Mouse (Mus musculus) C2C12 (cell line): ENCODE measurements around the gene Cdc40. TPM values are rescaled to one million over a fixed set of nuclear protein-coding genes. Genes with fewer than 3 reads are reported as not detected.

Experiments used
- H3K27me3 ChIP-seq: one replicate; pipeline ENCODE4 v1.6.1; 2011; ENCODE audit not compliant: control insufficient read depth, insufficient read depth, insufficient read length
- H3K36me3 ChIP-seq: one replicate; pipeline ENCODE4 v1.6.1; 2011; ENCODE audit not compliant: control insufficient read depth, insufficient read depth
- H3K4me3 ChIP-seq: one replicate; pipeline ENCODE4 v1.5.1; 2011; ENCODE audit warnings: mild to moderate bottlenecking, control low read depth; ENCODE audit not compliant: poor library complexity, insufficient read depth, severe bottlenecking
- H3K79me2 ChIP-seq: one replicate; pipeline ENCODE4 v1.6.1; 2011; ENCODE audit not compliant: control insufficient read depth, insufficient read depth
- H3K79me3 ChIP-seq: one replicate; pipeline ENCODE4 v1.6.1; 2011; ENCODE audit warnings: low read depth, control low read depth
- H3ac ChIP-seq: one replicate; pipeline ENCODE3; 2011; ENCODE audit warnings: low read depth; ENCODE audit not compliant: control insufficient read depth, insufficient read length
- CEBPB ChIP-seq: IDR thresholded peaks from one replicate; pipeline ENCODE4 v1.6.1; 2011; ENCODE audit warnings: low read depth, mild to moderate bottlenecking, control low read depth, moderate library complexity
- CTCF ChIP-seq: IDR thresholded peaks from one replicate; pipeline ENCODE4 v1.5.1; 2011; ENCODE audit not compliant: control insufficient read depth, insufficient read depth, insufficient read length
- FOSL1 ChIP-seq: IDR thresholded peaks from one replicate; pipeline ENCODE4 v1.8.0; 2011; ENCODE audit warnings: mild to moderate bottlenecking, low read length; ENCODE audit not compliant: poor library complexity, insufficient read depth, severe bottlenecking
- MAX ChIP-seq: IDR thresholded peaks from one replicate; pipeline ENCODE4 v1.6.1; 2011; ENCODE audit warnings: mild to moderate bottlenecking, control low read depth
- MYOD1 ChIP-seq: IDR thresholded peaks from one replicate; pipeline ENCODE4 v1.6.1; 2011; ENCODE audit warnings: low read depth; ENCODE audit not compliant: control insufficient read depth, insufficient read length
- MYOG ChIP-seq: IDR thresholded peaks from one replicate; pipeline ENCODE4 v1.6.1; 2011; ENCODE audit not compliant: control insufficient read depth, insufficient read length; ENCODE audit errors: extremely low read depth
- USF1 ChIP-seq: IDR thresholded peaks from one replicate; pipeline ENCODE4 v1.6.1; 2011; ENCODE audit warnings: low read depth, mild to moderate bottlenecking, control low read depth, moderate library complexity
- polyA plus RNA-seq: library from polyadenylated mRNA; unstranded; fragments of >200 nt; fragmentation: generic; extraction: Trizol; gene quantifications from one replicate; pipeline ENCODE4 v1.2.1, GENCODE M21; 2012; ENCODE audit warnings: missing spikeins

The Cdc40 gene
- polyA plus RNA-seq, 1 experiment: 9.5 TPM

DNA sequence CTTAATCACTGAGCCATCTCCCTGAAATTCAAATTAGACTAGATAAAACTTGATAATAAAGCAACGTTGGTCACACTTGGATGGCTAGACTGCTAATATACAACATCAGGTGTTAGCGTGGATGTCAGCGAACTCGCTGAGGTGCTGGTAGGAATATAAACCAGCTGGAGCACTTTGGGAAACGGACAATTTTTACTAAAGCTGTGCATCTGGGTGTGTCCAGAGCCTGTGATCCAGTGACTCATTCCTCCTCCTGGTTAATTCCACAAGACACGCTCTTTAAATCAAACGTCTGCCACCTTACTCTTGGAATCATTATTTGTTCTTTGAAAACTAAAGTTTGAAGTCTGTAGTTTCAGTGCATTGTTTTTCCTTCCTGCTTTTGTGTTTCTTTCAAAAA, 23.7 kb upstream of the Cdc40 start:
- TF ChIP-seq FOSL1 (no peak), MAX (no peak), MYOG (no peak), MYOD1 (no peak), CEBPB (no peak), CTCF (no peak), USF1 (no peak)
- peaks cover 30% of the 10 kb centered on the region for H3K79me2 ChIP-seq
- no peaks in the 10 kb centered on the region for H3K36me3 ChIP-seq
- H3K4me3 ChIP-seq: no peak overlapping the region
- no peak overlapping the region for H3ac ChIP-seq
- H3K27me3 ChIP-seq: no peaks in the 10 kb centered on the region
- H3K79me3 ChIP-seq: no peaks in the 10 kb centered on the region

GRCm38 (mm10) chr10:40906131-40906530, 23.0 kb upstream of the Cdc40 start:
- Histone ChIP-seq H3K4me3 (no peak overlapping the region), H3K27me3 (no peaks in the 10 kb centered on the region), H3ac (peak overlapping the region; percentile 6), H3K79me2 (peaks cover 30% of the 10 kb centered on the region), H3K79me3 (no peaks in the 10 kb centered on the region), H3K36me3 (no peaks in the 10 kb centered on the region)
- TF ChIP-seq MYOD1 (no peak), MYOG (no peak), MAX (no peak), CTCF (no peak), FOSL1 (no peak), USF1 (no peak)

DNA sequence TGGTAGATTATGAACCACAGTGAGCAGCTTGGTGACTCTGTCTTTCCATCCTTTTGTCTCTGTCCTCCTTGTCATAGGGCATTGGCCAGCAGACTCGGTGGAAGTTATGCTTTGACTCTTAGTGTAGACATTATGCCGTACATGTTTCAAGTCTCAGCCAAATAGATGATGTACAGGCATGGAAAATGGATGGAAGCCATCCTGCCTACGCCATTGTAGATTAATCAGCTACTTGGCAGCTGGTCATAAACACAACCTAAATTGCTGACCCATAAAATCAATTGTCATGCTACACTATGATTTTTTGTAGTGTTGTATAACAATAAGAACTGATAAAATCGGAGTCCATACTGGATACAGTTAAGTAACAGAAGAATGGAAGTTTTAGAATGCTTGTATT, 18.7 kb upstream of the Cdc40 start:
- Histone ChIP-seq H3K36me3 (no peaks in the 10 kb centered on the region), H3K79me2 (peaks cover 26% of the 10 kb centered on the region), H3K27me3 (no peaks in the 10 kb centered on the region), H3ac (no peak overlapping the region), H3K79me3 (peaks cover under 1% of the 10 kb centered on the region), H3K4me3 (no peak overlapping the region)
- TF ChIP-seq CTCF (no peak), FOSL1 (no peak), USF1 (no peak), MYOD1 (no peak), MAX (no peak)

DNA sequence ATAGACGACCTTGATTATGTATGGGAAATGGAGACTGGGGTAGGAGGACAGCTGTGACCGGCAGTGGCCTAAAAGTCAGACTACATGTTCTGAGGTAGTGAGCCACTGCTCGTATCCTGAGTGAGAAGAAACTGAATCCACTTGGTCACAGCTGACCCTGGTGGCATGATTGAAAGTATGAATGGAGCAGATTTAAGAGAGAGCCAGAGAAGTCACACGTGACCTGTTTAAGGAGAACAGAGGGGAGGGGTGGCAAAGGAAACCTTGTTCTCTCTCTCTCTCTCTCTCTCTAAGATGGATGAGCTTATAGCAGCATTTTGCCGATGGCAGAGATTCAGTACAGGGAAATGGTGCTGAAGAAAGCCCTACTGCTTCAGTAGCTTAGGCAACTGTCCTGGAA, 13.5 kb upstream of the Cdc40 start:
- TF ChIP-seq USF1 (no peak), FOSL1 (no peak), MYOD1 (no peak), CEBPB (no peak), MYOG (no peak), MAX (no peak), CTCF (no peak)
- H3K27me3 ChIP-seq: no peaks in the 10 kb centered on the region

DNA sequence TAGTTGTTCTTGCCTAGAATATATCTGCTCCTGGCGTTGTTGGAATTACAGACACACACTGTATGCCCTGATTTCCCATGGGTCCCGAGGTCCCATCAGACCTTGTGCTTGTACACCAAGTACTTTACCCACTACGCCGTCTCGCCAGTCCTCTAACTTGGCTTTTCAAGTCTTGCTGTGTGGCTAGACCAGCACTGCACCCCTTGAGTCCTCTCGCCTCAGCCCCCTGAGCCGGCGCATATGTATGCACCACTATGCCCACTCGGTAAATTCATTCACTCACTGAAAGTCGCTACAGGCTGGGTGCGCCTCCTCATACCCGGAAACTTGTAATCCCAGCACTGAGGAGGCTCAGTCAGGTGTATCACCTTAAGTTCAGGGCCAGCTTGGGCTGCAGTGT, 12.7 kb upstream of the Cdc40 start:
- TF ChIP-seq MYOD1 (no peak), MAX (no peak), CTCF (no peak)
- H3K4me3 ChIP-seq: no peak overlapping the region
- H3K27me3 ChIP-seq: no peaks in the 10 kb centered on the region
- peaks cover 4% of the 10 kb centered on the region for H3K79me3 ChIP-seq
- no peaks in the 10 kb centered on the region for H3K36me3 ChIP-seq
- peaks cover 51% of the 10 kb centered on the region for H3K79me2 ChIP-seq
- H3ac ChIP-seq: no peak overlapping the region

More for the DNA sequence above, 13.5 kb upstream of the Cdc40 start:
- H3ac ChIP-seq: no peak overlapping the region
- H3K79me3 ChIP-seq: peaks cover 2% of the 10 kb centered on the region
- peaks cover 44% of the 10 kb centered on the region for H3K79me2 ChIP-seq
- H3K4me3 ChIP-seq: no peak overlapping the region
- H3K36me3 ChIP-seq: no peaks in the 10 kb centered on the region

- H3K79me3 ChIP-seq: peaks cover 12% of the 10 kb centered on the region
- H3K36me3 ChIP-seq: no peaks in the 10 kb centered on the region
- no peak overlapping the region for H3K4me3 ChIP-seq
- no peak for TF ChIP-seq USF1
- no peak for TF ChIP-seq MAX
- TF ChIP-seq MYOG: no peak
- no peak overlapping the region for H3ac ChIP-seq
- H3K27me3 ChIP-seq: no peaks in the 10 kb centered on the region
- peaks cover 68% of the 10 kb centered on the region for H3K79me2 ChIP-seq
These were observed 6.0 kb upstream of the Cdc40 start for GRCm38 (mm10) chr10:40889146-40889545.

- H3K27me3 ChIP-seq: no peaks in the 10 kb centered on the region
- no peaks in the 10 kb centered on the region for H3K36me3 ChIP-seq
- peaks cover 64% of the 10 kb centered on the region for H3K79me2 ChIP-seq
- H3K4me3 ChIP-seq: no peak overlapping the region
- no peak for TF ChIP-seq CTCF
- no peak for TF ChIP-seq USF1
- TF ChIP-seq CEBPB: no peak
- no peak for TF ChIP-seq MYOG
- TF ChIP-seq MYOD1: no peak
- TF ChIP-seq FOSL1: no peak
- no peak for TF ChIP-seq MAX
- H3ac ChIP-seq: no peak overlapping the region
- H3K79me3 ChIP-seq: peaks cover 18% of the 10 kb centered on the region
These were observed 4.2 kb upstream of the Cdc40 start for GRCm38 (mm10) chr10:40887316-40887715.
